Mouse (Mus musculus): ENCODE results near the gene Zfand6. TPM values are rescaled to one million over a fixed set of nuclear protein-coding genes. Genes with fewer than 3 reads are reported as not detected.

Zfand6 gene
- 127 and 173 TPM in 2 replicates for polyA plus RNA-seq (2012; rRNA removed)

- peak; percentile 36; the same call in 1 of the 2 replicates for TF ChIP-seq POLR2A (IDR thresholded peaks at IDR 0.05; ENCODE audit: borderline replicate concordance, extremely low read depth, insufficient read depth, insufficient read length, poor library complexity, severe bottlenecking)
- no peak for TF ChIP-seq CTCF (IDR thresholded peaks at IDR 0.05; ENCODE audit: borderline replicate concordance, extremely low read depth, insufficient read depth, insufficient read length)
- DNase-seq (ENCODE audit: low read depth), result peak; percentile 98
Observed at GRCm38 (mm10) chr7:84689251-84690100, at the start of gene Zfand6. TSS of gene Zfand6 (minus strand) at chr7:84689959.

- TF ChIP-seq POLR2A (IDR thresholded peaks at IDR 0.05; ENCODE audit: borderline replicate concordance, extremely low read depth, insufficient read depth, insufficient read length, poor library complexity, severe bottlenecking), result no peak
- DNase-seq (ENCODE audit: low read depth), result no peak
Observed at GRCm38 (mm10) chr7:84736803-84737202, 47.0 kb upstream of the Zfand6 start.

GRCm38 (mm10) chr7:84733038-84733437, 43.3 kb upstream of the Zfand6 start:
- no peak for TF ChIP-seq CTCF (IDR thresholded peaks at IDR 0.05; ENCODE audit: borderline replicate concordance, extremely low read depth, insufficient read depth, insufficient read length)
- TF ChIP-seq POLR2A (IDR thresholded peaks at IDR 0.05; ENCODE audit: borderline replicate concordance, extremely low read depth, insufficient read depth, insufficient read length, poor library complexity, severe bottlenecking), result no peak
- DNase-seq (ENCODE audit: low read depth), result no peak

- DNase-seq (ENCODE audit: low read depth), result no peak
Observed at GRCm38 (mm10) chr7:84732052-84732451, 42.3 kb upstream of the Zfand6 start.

GRCm38 (mm10) chr7:84731076-84731475, 41.3 kb upstream of the Zfand6 start:
- TF ChIP-seq POLR2A (IDR thresholded peaks at IDR 0.05; ENCODE audit: borderline replicate concordance, extremely low read depth, insufficient read depth, insufficient read length, poor library complexity, severe bottlenecking) (no peak), CTCF (IDR thresholded peaks at IDR 0.05; ENCODE audit: borderline replicate concordance, extremely low read depth, insufficient read depth, insufficient read length) (no peak)
- DNase-seq (ENCODE audit: low read depth), result no peak

More at GRCm38 (mm10) chr7:84732052-84732451, 42.3 kb upstream of the Zfand6 start:
- TF ChIP-seq POLR2A (IDR thresholded peaks at IDR 0.05; ENCODE audit: borderline replicate concordance, extremely low read depth, insufficient read depth, insufficient read length, poor library complexity, severe bottlenecking) (no peak), CTCF (IDR thresholded peaks at IDR 0.05; ENCODE audit: borderline replicate concordance, extremely low read depth, insufficient read depth, insufficient read length) (no peak)

GRCm38 (mm10) chr7:84722804-84723459, 33.2 kb upstream of the Zfand6 start:
- TF ChIP-seq CTCF (IDR thresholded peaks at IDR 0.05; ENCODE audit: borderline replicate concordance, extremely low read depth, insufficient read depth, insufficient read length) (no peak), POLR2A (IDR thresholded peaks at IDR 0.05; ENCODE audit: borderline replicate concordance, extremely low read depth, insufficient read depth, insufficient read length, poor library complexity, severe bottlenecking) (no peak)
- DNase-seq (ENCODE audit: low read depth), result no peak

GRCm38 (mm10) chr7:84710287-84710958, 20.7 kb upstream of the Zfand6 start:
- TF ChIP-seq CTCF (IDR thresholded peaks at IDR 0.05; ENCODE audit: borderline replicate concordance, extremely low read depth, insufficient read depth, insufficient read length), result no peak
- no peak for TF ChIP-seq POLR2A (IDR thresholded peaks at IDR 0.05; ENCODE audit: borderline replicate concordance, extremely low read depth, insufficient read depth, insufficient read length, poor library complexity, severe bottlenecking)
- DNase-seq (ENCODE audit: low read depth), result no peak

GRCm38 (mm10) chr7:84706877-84707276, 17.1 kb upstream of the Zfand6 start:
- DNase-seq (ENCODE audit: low read depth), result no peak
- TF ChIP-seq CTCF (IDR thresholded peaks at IDR 0.05; ENCODE audit: borderline replicate concordance, extremely low read depth, insufficient read depth, insufficient read length), result no peak
- no peak for TF ChIP-seq POLR2A (IDR thresholded peaks at IDR 0.05; ENCODE audit: borderline replicate concordance, extremely low read depth, insufficient read depth, insufficient read length, poor library complexity, severe bottlenecking)

- DNase-seq (ENCODE audit: low read depth), result no peak
- TF ChIP-seq CTCF (IDR thresholded peaks at IDR 0.05; ENCODE audit: borderline replicate concordance, extremely low read depth, insufficient read depth, insufficient read length) (no peak), POLR2A (IDR thresholded peaks at IDR 0.05; ENCODE audit: borderline replicate concordance, extremely low read depth, insufficient read depth, insufficient read length, poor library complexity, severe bottlenecking) (no peak)
Observed at GRCm38 (mm10) chr7:84690101-84690509, 346 bp upstream of the Zfand6 start.

- no peak for DNase-seq (ENCODE audit: low read depth)
- TF ChIP-seq POLR2A (IDR thresholded peaks at IDR 0.05; ENCODE audit: borderline replicate concordance, extremely low read depth, insufficient read depth, insufficient read length, poor library complexity, severe bottlenecking) (no peak), CTCF (IDR thresholded peaks at IDR 0.05; ENCODE audit: borderline replicate concordance, extremely low read depth, insufficient read depth, insufficient read length) (no peak)
Observed at GRCm38 (mm10) chr7:84687653-84688580, 1.8 kb downstream of the Zfand6 start.
